Mouse (Mus musculus): ENCODE data around the gene Pik3r1.

DNA sequence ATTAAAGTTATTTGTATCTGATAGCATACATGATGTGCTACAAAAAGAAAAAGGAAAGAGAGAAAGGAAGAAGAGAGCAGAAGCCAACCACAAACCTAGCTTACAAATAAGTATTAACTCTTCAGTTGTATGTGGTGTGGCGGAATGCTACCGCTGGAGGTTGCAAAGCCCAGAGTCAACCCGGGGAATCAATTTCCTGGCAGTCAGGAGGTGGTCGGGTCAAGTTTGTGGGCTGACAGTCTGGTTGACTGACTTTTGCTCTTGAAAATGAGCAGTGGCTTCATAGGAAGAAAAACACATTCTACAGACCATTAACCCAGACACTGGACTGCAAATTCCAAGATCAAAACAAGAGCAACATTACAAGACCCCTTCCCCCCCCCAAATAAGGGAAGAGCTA lies 85.6 kb downstream of the Pik3r1 start:
- TF ChIP-seq CTCF (IDR thresholded peaks at IDR 0.05; ENCODE audit: borderline replicate concordance, control insufficient read depth, extremely low read depth, insufficient read depth, low read length, poor library complexity) = no peak
- TF ChIP-seq POLR2A (IDR thresholded peaks at IDR 0.05; ENCODE audit: control insufficient read depth, extremely low read depth, insufficient read depth, low read length, poor library complexity) = no peak

All from thymus, adult 2 months (tissue).